Mouse (Mus musculus) small intestine, adult 2 months (tissue): ENCODE measurements around the gene Hist1h2ab.

Experiments used
- CTCF ChIP-seq: fragments of 200-500 bp; IDR thresholded peaks from 2 replicates; pipeline ENCODE4 v1.5.1; 2012; ENCODE audit warnings: low read depth, mild to moderate bottlenecking, control low read depth, inconsistent platforms, low read length, moderate library complexity, mixed read lengths; ENCODE audit not compliant: insufficient replicate concordance, insufficient read length; ENCODE audit errors: extremely low read depth
- POLR2A ChIP-seq: fragments of 200-500 bp; IDR thresholded peaks from 2 replicates; pipeline ENCODE4 v1.6.1; 2012; ENCODE audit warnings: low read depth, mild to moderate bottlenecking, control low read depth, inconsistent platforms, low read length, moderate library complexity

GRCm38 (mm10) chr13:23759251-23759771, 8.4 kb downstream of the Hist1h2ab start:
- TF ChIP-seq CTCF (no peak), POLR2A (no peak)
